Mouse (Mus musculus): Measurements from ENCODE around the gene Ubxn6.
"Not testable (repeated sequence)": the region's sequence is repeated elsewhere in the genome, so short reads cannot be mapped to it uniquely, and the experiment has no call there.

Ubxn6 gene

GRCm38 (mm10) chr17:56074827-56075208 is at the start of gene Ubxn6:
Gene Ubxn6 (minus strand): TSS chr17:56075028.
- DNase-seq (ENCODE audit: low spot score): peak; percentile 98

- no peak for DNase-seq (ENCODE audit: low spot score)
Observed at GRCm38 (mm10) chr17:56123681-56124340, 49.0 kb upstream of the Ubxn6 start.

- no peak for DNase-seq (ENCODE audit: low spot score)
Observed at GRCm38 (mm10) chr17:56123161-56123560, 48.3 kb upstream of the Ubxn6 start.

GRCm38 (mm10) chr17:56121826-56122225 is 47.0 kb upstream of the Ubxn6 start, which contains the start of gene Lrg1:
Gene Lrg1 (minus strand): TSS chr17:56122001.
- no peak for DNase-seq (ENCODE audit: low spot score)

- peak; percentile 65 for DNase-seq (ENCODE audit: low spot score)
Observed at GRCm38 (mm10) chr17:56119981-56120880, 45.4 kb upstream of the Ubxn6 start.

- DNase-seq (ENCODE audit: low spot score): no peak
Observed at GRCm38 (mm10) chr17:56119431-56119830, 44.6 kb upstream of the Ubxn6 start.

GRCm38 (mm10) chr17:56117251-56117710 is 42.5 kb upstream of the Ubxn6 start, which contains the start of gene Plin5:
Gene Plin5 (minus strand): TSS chr17:56117596.
- peak; percentile 69 for DNase-seq (ENCODE audit: low spot score)

- DNase-seq (ENCODE audit: low spot score): no peak
Observed at GRCm38 (mm10) chr17:56116193-56116592, 41.4 kb upstream of the Ubxn6 start.

GRCm38 (mm10) chr17:56112743-56113142 is 37.9 kb upstream of the Ubxn6 start:
- DNase-seq (ENCODE audit: low spot score): no peak

- DNase-seq (ENCODE audit: low spot score): no peak
Observed at GRCm38 (mm10) chr17:56111864-56112263, 37.0 kb upstream of the Ubxn6 start.

GRCm38 (mm10) chr17:56111021-56111420 is 36.2 kb upstream of the Ubxn6 start:
- DNase-seq (ENCODE audit: low spot score): no peak

- no peak for DNase-seq (ENCODE audit: low spot score)
Observed at GRCm38 (mm10) chr17:56110571-56110970, 35.7 kb upstream of the Ubxn6 start.

GRCm38 (mm10) chr17:56109219-56110051 is 34.6 kb upstream of the Ubxn6 start, which contains the start of gene Plin4:
Gene Plin4 (minus strand): TSS chr17:56109803.
- DNase-seq (ENCODE audit: low spot score): no peak

GRCm38 (mm10) chr17:56108334-56109044 is 33.7 kb upstream of the Ubxn6 start:
- no peak for DNase-seq (ENCODE audit: low spot score)

- DNase-seq (ENCODE audit: low spot score): no peak
Observed at GRCm38 (mm10) chr17:56107736-56108135, 32.9 kb upstream of the Ubxn6 start.

GRCm38 (mm10) chr17:56106981-56107380 is 32.2 kb upstream of the Ubxn6 start:
- no peak for DNase-seq (ENCODE audit: low spot score)

GRCm38 (mm10) chr17:56106436-56106835 is 31.6 kb upstream of the Ubxn6 start:
- DNase-seq (ENCODE audit: low spot score): not testable (repeated sequence)

- DNase-seq (ENCODE audit: low spot score): not testable (repeated sequence)
Observed at GRCm38 (mm10) chr17:56104821-56105220, 30.0 kb upstream of the Ubxn6 start.

GRCm38 (mm10) chr17:56103465-56104285 is 28.8 kb upstream of the Ubxn6 start:
- no peak for DNase-seq (ENCODE audit: low spot score)

- DNase-seq (ENCODE audit: low spot score): no peak
Observed at GRCm38 (mm10) chr17:56102927-56103326, 28.1 kb upstream of the Ubxn6 start.
